Mouse (Mus musculus) left cerebral cortex, postnatal 4 days (tissue): ENCODE results near the gene Tmem231. TPM values are rescaled to one million over a fixed set of nuclear protein-coding genes. Genes with fewer than 3 reads are reported as not detected.

Experiments
- DNase-seq: peaks from one replicate; pipeline ENCODE4 v3.0.0-alpha.2; 2022
- intact Hi-C: fragments of 180-260 bp; cut with DNase I; formaldehyde crosslinking; loops from one replicate; pipeline ENCODE4 v1.15.1; 2025
- total RNA-seq, 2 experiments: library from RNA; stranded (reverse); gene quantifications; 2 replicates each; pipeline ENCODE4 v1.2.3; 2021

Tmem231 gene
- total RNA-seq, 2 experiments from 2014 or later = 11.6 to 11.9 TPM

DNA sequence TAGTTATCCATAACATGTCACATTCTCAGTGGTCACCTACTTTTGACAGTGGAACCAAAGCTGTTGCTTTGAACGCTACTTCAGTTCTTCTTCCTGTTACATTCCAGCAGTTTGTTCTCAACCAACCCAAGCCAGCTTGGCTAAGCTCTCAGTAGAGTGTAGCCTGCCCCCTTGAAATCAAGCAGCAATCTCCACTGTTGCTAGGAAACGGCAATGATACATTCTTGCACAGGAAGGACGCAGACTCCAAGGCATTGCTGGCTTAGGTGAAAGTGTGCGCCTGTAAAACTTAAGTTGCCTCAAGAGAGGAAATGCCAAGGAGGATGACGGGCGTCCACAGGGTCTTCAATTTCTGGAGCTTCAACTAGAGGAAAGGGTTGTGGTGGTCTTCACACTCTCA lies 67.8 kb downstream of the Tmem231 start:
- intact Hi-C loops = no loop called here
- DNase-seq = no peak

DNA sequence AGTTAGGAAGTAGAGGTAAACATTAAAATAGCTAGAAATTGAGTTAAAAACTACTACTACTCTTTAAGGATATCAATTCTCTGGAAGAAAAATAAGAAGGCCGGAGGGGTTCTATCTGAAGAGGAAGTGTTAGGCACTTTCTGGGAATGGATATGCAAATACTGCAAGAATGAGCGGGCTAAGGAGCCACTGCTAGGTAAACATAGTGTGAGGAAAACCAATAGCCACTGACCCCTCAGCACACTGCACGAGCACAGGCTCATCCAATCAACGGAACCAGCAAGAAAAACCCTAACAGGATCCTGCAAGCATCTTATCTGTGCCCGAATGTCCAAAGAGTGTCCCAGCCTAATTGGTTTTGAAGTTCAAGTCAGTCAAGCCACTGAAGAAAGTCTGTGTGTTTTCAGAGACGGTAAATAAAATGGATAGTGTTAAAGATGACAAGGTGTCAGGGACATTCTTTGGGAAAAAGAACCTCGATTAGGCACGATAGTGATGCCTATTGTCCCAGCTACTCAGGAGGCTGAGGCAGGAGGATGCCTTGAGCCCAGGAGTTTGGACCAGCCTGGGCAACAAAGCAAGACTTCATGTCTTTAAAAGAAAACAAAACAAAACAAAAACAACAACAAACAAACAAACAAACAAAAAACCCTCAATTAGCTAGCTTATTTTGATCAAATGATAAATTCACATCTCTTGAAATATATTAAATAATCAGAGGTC lies 68.4 kb downstream of the Tmem231 start:
- intact Hi-C loops = no loop called here
- no peak for DNase-seq

DNA sequence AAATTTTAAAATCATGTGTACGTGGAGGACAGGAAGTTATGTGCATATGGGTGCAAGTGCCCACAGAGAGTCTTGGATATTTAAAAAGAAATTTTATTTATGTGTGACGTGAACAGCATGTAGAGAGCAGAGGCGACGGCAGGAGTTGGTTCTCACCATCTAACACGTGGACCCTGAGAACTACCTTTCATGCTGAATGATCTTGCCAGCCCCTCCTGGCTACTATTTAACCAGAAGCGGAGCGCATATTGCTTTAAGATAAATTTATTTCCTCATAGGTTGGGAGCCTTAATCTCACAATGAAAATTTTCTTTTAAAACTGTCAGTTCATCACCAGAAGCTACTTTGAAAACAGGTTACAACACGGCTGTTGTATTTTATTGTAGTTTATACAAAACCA lies 69.0 kb downstream of the Tmem231 start:
- no peak for DNase-seq
- intact Hi-C loops = no loop called here

DNA sequence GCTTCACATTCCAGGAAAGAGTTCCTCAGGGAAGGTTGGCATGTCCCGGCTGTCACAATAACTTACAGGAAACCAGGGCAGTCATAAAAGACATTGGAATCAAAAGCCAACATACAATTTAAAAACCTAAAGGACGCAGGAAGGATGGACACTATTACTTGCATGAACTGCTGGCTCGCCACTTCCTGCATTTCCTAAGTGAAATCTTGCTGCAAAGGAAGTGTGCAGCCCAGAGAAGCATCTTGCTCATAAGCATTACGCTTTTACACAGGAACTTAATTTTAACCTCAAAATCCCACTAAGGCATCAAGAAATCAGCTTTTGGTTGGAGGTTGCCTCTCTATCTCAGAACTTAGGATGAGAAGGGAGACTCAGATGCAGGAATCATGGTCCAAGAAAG lies 70.4 kb downstream of the Tmem231 start:
- DNase-seq = no peak
- intact Hi-C loops = no loop called here

Other genes with a start within 250 kb of the Tmem231 start
- not detected for gene Ctrb1, start 242.9 kb downstream of the Tmem231 start, total RNA-seq
- gene Bcar1, start 190.1 kb downstream of the Tmem231 start, total RNA-seq = 10 to 100 TPM; 58.2 to 59.7 TPM
- gene Cfdp1, start 79.6 kb downstream of the Tmem231 start, total RNA-seq = 100 to 1,000 TPM; 110 to 114 TPM
- gene Tmem170, start 57.1 kb downstream of the Tmem231 start, total RNA-seq = 1 to 10 TPM; 2.6 to 2.9 TPM
- gene Chst5, start 23.4 kb downstream of the Tmem231 start, total RNA-seq = 1 to 10 TPM in 1 of 2 experiments, under 1 TPM in 1; 0.89 to 1.0 TPM
- 100 to 1,000 TPM; 192 to 198 TPM for gene Gabarapl2, start 6.8 kb upstream of the Tmem231 start, total RNA-seq
- gene Adat1, start 58.4 kb upstream of the Tmem231 start, total RNA-seq = 1 to 10 TPM; 5.7 to 6.1 TPM
- gene Kars, start 77.4 kb upstream of the Tmem231 start, total RNA-seq = 100 to 1,000 TPM; 112 to 115 TPM
- 10 to 100 TPM; 40.2 to 41.6 TPM for gene Terf2ip, start 77.5 kb upstream of the Tmem231 start, total RNA-seq
- under 1 TPM in 1 of 2 experiments, not detected in 1; 0.22 TPM for gene Gm6793, start 81.2 kb upstream of the Tmem231 start, total RNA-seq